Mouse (Mus musculus) gastrocnemius, adult 2 months (tissue): ENCODE measurements around the gene Dnaic1. TPM values are rescaled to one million over a fixed set of nuclear protein-coding genes. Genes with fewer than 3 reads are reported as not detected.

Experiments used
- DNase-seq: peaks from one replicate; pipeline ENCODE4 v3.0.0; 2022
- H3K27ac ChIP-seq: fragments of 200-600 bp; 2 replicates; pipeline ENCODE4 v1.8.1; 2022; ENCODE audit warnings: mild to moderate bottlenecking
- H3K4me3 ChIP-seq: fragments of 200-600 bp; 2 replicates; pipeline ENCODE4 v1.8.1; 2022; ENCODE audit warnings: mild to moderate bottlenecking, moderate library complexity
- CTCF ChIP-seq: fragments of 200-600 bp; IDR thresholded peaks from 2 replicates; pipeline ENCODE4 v1.8.1; 2022; ENCODE audit warnings: antibody characterized with exemption, mild to moderate bottlenecking, moderate library complexity
- intact Hi-C: fragments of 180-260 bp; cut with DNase I; formaldehyde crosslinking; loops from one replicate; pipeline ENCODE4 v1.15.1; 2025
- total RNA-seq, 2 experiments: library from RNA; stranded (reverse); gene quantifications; 2 replicates each; pipeline ENCODE4 v1.2.3; 2021

Dnaic1 gene
- total RNA-seq, 2 experiments from 2014 or later, result 0.56 to 0.59 TPM

GRCm38 (mm10) chr4:41618916-41619746 lies 49.6 kb downstream of the Dnaic1 start:
- 0 out of 2 replicates have a peak, but pooled peaks have one; percentile 18 for TF ChIP-seq CTCF
- peak overlapping the region; percentile 2; the same call in 1 of the 2 replicates for H3K4me3 ChIP-seq
- peak; percentile 94 for DNase-seq
- peak overlapping the region; percentile 83 for H3K27ac ChIP-seq
- intact Hi-C loops, result loop anchor here (10.0 kb wide), 1 partner anchor 94 kb away; no protein-coding TSS in a partner anchor

GRCm38 (mm10) chr4:41622071-41622470 lies 52.5 kb downstream of the Dnaic1 start:
- no peak for TF ChIP-seq CTCF
- H3K4me3 ChIP-seq, result no peak overlapping the region
- intact Hi-C loops, result no loop called here

GRCm38 (mm10) chr4:41628202-41628927 lies 58.8 kb downstream of the Dnaic1 start:
- DNase-seq, result peak; percentile 48
- Histone ChIP-seq H3K4me3 (no peak overlapping the region), H3K27ac (peak overlapping the region; percentile 51)
- intact Hi-C loops, result no loop called here
- TF ChIP-seq CTCF, result no peak

More at GRCm38 (mm10) chr4:41622071-41622470, 52.5 kb downstream of the Dnaic1 start:
- no peak for DNase-seq
- no peak overlapping the region for H3K27ac ChIP-seq

GRCm38 (mm10) chr4:41630196-41630595 lies 60.6 kb downstream of the Dnaic1 start:
- intact Hi-C loops, result no loop called here
- no peak for DNase-seq
- no peak for TF ChIP-seq CTCF
- Histone ChIP-seq H3K27ac (no peak overlapping the region), H3K4me3 (no peak overlapping the region)

- DNase-seq, result no peak
- no peak for TF ChIP-seq CTCF
- Histone ChIP-seq H3K4me3 (peak overlapping the region; percentile 11; the same call in 1 of the 2 replicates), H3K27ac (peak overlapping the region; percentile 20)
- intact Hi-C loops, result no loop called here
Observed at GRCm38 (mm10) chr4:41631390-41631789, 61.8 kb downstream of the Dnaic1 start.

- no peak for DNase-seq
- no peak overlapping the region for H3K27ac ChIP-seq
- TF ChIP-seq CTCF, result no peak
- intact Hi-C loops, result no loop called here
- H3K4me3 ChIP-seq, result no peak overlapping the region
Observed at GRCm38 (mm10) chr4:41633001-41633400, 63.4 kb downstream of the Dnaic1 start.

GRCm38 (mm10) chr4:41634631-41635030 lies 65.1 kb downstream of the Dnaic1 start:
- DNase-seq, result no peak
- TF ChIP-seq CTCF, result no peak
- intact Hi-C loops, result no loop called here
- Histone ChIP-seq H3K27ac (no peak overlapping the region), H3K4me3 (no peak overlapping the region)

GRCm38 (mm10) chr4:41635224-41635623 lies 65.6 kb downstream of the Dnaic1 start:
- no peak overlapping the region for H3K4me3 ChIP-seq
- no peak overlapping the region for H3K27ac ChIP-seq
- no peak for TF ChIP-seq CTCF
- no peak for DNase-seq
- intact Hi-C loops, result no loop called here

GRCm38 (mm10) chr4:41635906-41636305 lies 66.3 kb downstream of the Dnaic1 start:
- TF ChIP-seq CTCF, result no peak
- intact Hi-C loops, result no loop called here
- H3K4me3 ChIP-seq, result no peak overlapping the region
- H3K27ac ChIP-seq, result peak overlapping the region; percentile 53
- peak; percentile 55 for DNase-seq

GRCm38 (mm10) chr4:41636366-41636765 lies 66.8 kb downstream of the Dnaic1 start:
- no peak for DNase-seq
- Histone ChIP-seq H3K27ac (peak overlapping the region; percentile 53), H3K4me3 (no peak overlapping the region)
- TF ChIP-seq CTCF, result no peak
- intact Hi-C loops, result no loop called here

GRCm38 (mm10) chr4:41636882-41637635 lies 67.5 kb downstream of the Dnaic1 start:
- intact Hi-C loops, result no loop called here
- H3K27ac ChIP-seq, result peak overlapping the region; percentile 53
- TF ChIP-seq CTCF, result no peak
- DNase-seq, result peak; percentile 65
- H3K4me3 ChIP-seq, result no peak overlapping the region

- DNase-seq, result no peak
- intact Hi-C loops, result no loop called here
- H3K4me3 ChIP-seq, result no peak overlapping the region
- TF ChIP-seq CTCF, result no peak
- no peak overlapping the region for H3K27ac ChIP-seq
Observed at GRCm38 (mm10) chr4:41638186-41638731, 68.7 kb downstream of the Dnaic1 start.
